Mouse (Mus musculus) inflammation-experienced regulatory T-cells, adult 6 months (primary cell): ENCODE results near the gene Trem1. TPM values are rescaled to one million over a fixed set of nuclear protein-coding genes. Genes with fewer than 3 reads are reported as not detected.

Experiments used
- ATAC-seq: one replicate; pipeline ENCODE4 v1.8.0; 2017
- polyA plus RNA-seq, 3 experiments: library from polyadenylated mRNA; unstranded; fragments of 100-300 nt; shearing (Covaris generic); gene quantifications; one replicate each; pipeline ENCODE4 v1.2.1; 2017

The Trem1 gene
- polyA plus RNA-seq, result not detected

- ATAC-seq, result no peak
Observed at GRCm38 (mm10) chr17:48232518-48232917, at the start of gene Trem1. Gene Trem1 (plus strand): TSS chr17:48232768.

GRCm38 (mm10) chr17:48185252-48185651, 47.3 kb upstream of the Trem1 start:
- no peak for ATAC-seq

GRCm38 (mm10) chr17:48192366-48192765, 40.2 kb upstream of the Trem1 start:
- no peak for ATAC-seq

GRCm38 (mm10) chr17:48203086-48203485, 29.5 kb upstream of the Trem1 start:
- no peak for ATAC-seq

- ATAC-seq, result no peak
Observed at GRCm38 (mm10) chr17:48212596-48212995, 20.0 kb upstream of the Trem1 start.

- no peak for ATAC-seq
Observed at GRCm38 (mm10) chr17:48213511-48213910, 19.1 kb upstream of the Trem1 start.

GRCm38 (mm10) chr17:48215429-48215828, 17.1 kb upstream of the Trem1 start:
- no peak for ATAC-seq

GRCm38 (mm10) chr17:48230680-48231079, 1.9 kb upstream of the Trem1 start:
- no peak for ATAC-seq

- ATAC-seq, result no peak
Observed at GRCm38 (mm10) chr17:48233789-48234188, 1.2 kb downstream of the Trem1 start.

- ATAC-seq, result no peak
Observed at GRCm38 (mm10) chr17:48234550-48234949, 2.0 kb downstream of the Trem1 start.

- no peak for ATAC-seq
Observed at GRCm38 (mm10) chr17:48235773-48236370, 3.3 kb downstream of the Trem1 start.

- ATAC-seq, result no peak
Observed at GRCm38 (mm10) chr17:48237621-48238020, 5.1 kb downstream of the Trem1 start.

- no peak for ATAC-seq
Observed at GRCm38 (mm10) chr17:48247221-48247928, 14.8 kb downstream of the Trem1 start, which contains the start of gene Trem3. Gene Trem3 (plus strand): TSS chr17:48247777.

- no peak for ATAC-seq
Observed at GRCm38 (mm10) chr17:48249039-48249438, 16.5 kb downstream of the Trem1 start.

GRCm38 (mm10) chr17:48249501-48249900, 16.9 kb downstream of the Trem1 start:
- no peak for ATAC-seq

- ATAC-seq, result no peak
Observed at GRCm38 (mm10) chr17:48250631-48251030, 18.1 kb downstream of the Trem1 start.

- no peak for ATAC-seq
Observed at GRCm38 (mm10) chr17:48256575-48256974, 24.0 kb downstream of the Trem1 start.

GRCm38 (mm10) chr17:48261868-48262267, 29.3 kb downstream of the Trem1 start:
- ATAC-seq, result no peak

- ATAC-seq, result no peak
Observed at GRCm38 (mm10) chr17:48263741-48264362, 31.3 kb downstream of the Trem1 start, which contains the start of gene Treml4. Gene Treml4 (plus strand): TSS chr17:48264295.

- ATAC-seq, result no peak
Observed at GRCm38 (mm10) chr17:48264662-48265061, 32.1 kb downstream of the Trem1 start.

- no peak for ATAC-seq
Observed at GRCm38 (mm10) chr17:48266138-48266537, 33.6 kb downstream of the Trem1 start.

GRCm38 (mm10) chr17:48266610-48267304, 34.2 kb downstream of the Trem1 start:
- ATAC-seq, result no peak

GRCm38 (mm10) chr17:48267591-48267990, 35.0 kb downstream of the Trem1 start:
- ATAC-seq, result no peak
